Mouse (Mus musculus) kidney, postnatal 0 days (tissue): ENCODE results near the gene Lztr1. TPM values are rescaled to one million over a fixed set of nuclear protein-coding genes. Genes with fewer than 3 reads are reported as not detected.

Experiments used
- ATAC-seq: fragments of 200-750 bp; cut with Nextera tagmentation; replicated peaks from 2 replicates; pipeline ENCODE4 v1.8.0; 2017; ENCODE audit warnings: low read depth, moderate number of reproducible peaks, moderate TSS enrichment, moderate library complexity; ENCODE audit not compliant: low FRiP score
- DNase-seq: peaks from one replicate; pipeline ENCODE4 v3.0.0-alpha.2; 2016; ENCODE audit warnings: low spot score
- H3K27ac ChIP-seq: fragments of 300-500 bp; sonication (generic); 2 replicates; pipeline ENCODE4 v1.5.1; 2014; ENCODE audit warnings: mild to moderate bottlenecking
- H3K27me3 ChIP-seq: fragments of 300-500 bp; sonication (generic); 2 replicates; pipeline ENCODE4 v1.6.1; 2014; ENCODE audit warnings: low read length, mixed read lengths; ENCODE audit not compliant: insufficient read depth
- H3K36me3 ChIP-seq: fragments of 300-500 bp; sonication (generic); 2 replicates; pipeline ENCODE4 v1.6.1; 2014; ENCODE audit warnings: low read length, mixed read lengths; ENCODE audit not compliant: insufficient read depth
- H3K4me1 ChIP-seq: fragments of 300-500 bp; sonication (generic); replicated peaks from 2 replicates; pipeline ENCODE4 v1.6.1; 2014; ENCODE audit warnings: antibody characterized with exemption, low read length, mixed read lengths; ENCODE audit not compliant: insufficient read depth
- H3K4me2 ChIP-seq: fragments of 300-500 bp; sonication (generic); 2 replicates; pipeline ENCODE4 v1.6.1; 2014; ENCODE audit warnings: mild to moderate bottlenecking, low read length, moderate library complexity, mixed read lengths
- H3K4me3 ChIP-seq: fragments of 300-500 bp; sonication (generic); replicated peaks from 2 replicates; pipeline ENCODE4 v1.5.1; 2014; ENCODE audit warnings: low read depth, low read length
- H3K9ac ChIP-seq: fragments of 300-500 bp; sonication (generic); 2 replicates; pipeline ENCODE4 v1.6.1; 2014; ENCODE audit warnings: low read depth, low read length
- H3K9me3 ChIP-seq: fragments of 300-500 bp; sonication (generic); replicated peaks from 2 replicates; pipeline ENCODE4 v1.6.1; 2016; ENCODE audit warnings: low read length, inconsistent platforms, mixed read lengths
- CTCF ChIP-seq: IDR thresholded peaks from 2 replicates; pipeline ENCODE4 v1.5.1; 2016; ENCODE audit warnings: antibody characterized with exemption, low read depth, mild to moderate bottlenecking, moderate library complexity
- WGBS: fragments of 180-500 bp; shearing (Covaris S2); extraction: QIAGEN DNeasy Blood & Tissue Kit; methylation state at CpG from one replicate; pipeline ENCODE4 v1.1.7; 2014; 5-methylcytosine and 5-hydroxymethylcytosine counted together
- polyA plus RNA-seq: library from polyadenylated mRNA; unstranded; fragments of >200 nt; fragmentation: Nextera tagmentation; extraction: Ambion mirVana; gene quantifications from 2 replicates; pipeline ENCODE4 v1.2.1, GENCODE M21; 2015

Gene Lztr1
- polyA plus RNA-seq, 1 experiment from 2014 or later: 65.7 TPM

- Histone ChIP-seq H3K4me1 (no peaks in the 10 kb centered on the region), H3K27me3 (no peaks in the 10 kb centered on the region), H3K36me3 (peaks cover 29% of the 10 kb centered on the region), H3K9ac (no peak overlapping the region; the same call in 1 of the 2 replicates), H3K4me2 (peak overlapping the region; percentile 94), H3K27ac (no peak overlapping the region), H3K9me3 (no peaks in the 10 kb centered on the region), H3K4me3 (peak overlapping the region; percentile 45)
- WGBS: 46% methylated on average over 14 of the region's 14 CpGs
- DNase-seq: no peak
- TF ChIP-seq CTCF: peak; percentile 48; the same call in 1 of the 2 replicates
- ATAC-seq: peak; percentile 6; the same call in 1 of the 2 replicates
Observed at GRCm38 (mm10) chr16:17488478-17489468, 19.7 kb upstream of the Lztr1 start.

DNA sequence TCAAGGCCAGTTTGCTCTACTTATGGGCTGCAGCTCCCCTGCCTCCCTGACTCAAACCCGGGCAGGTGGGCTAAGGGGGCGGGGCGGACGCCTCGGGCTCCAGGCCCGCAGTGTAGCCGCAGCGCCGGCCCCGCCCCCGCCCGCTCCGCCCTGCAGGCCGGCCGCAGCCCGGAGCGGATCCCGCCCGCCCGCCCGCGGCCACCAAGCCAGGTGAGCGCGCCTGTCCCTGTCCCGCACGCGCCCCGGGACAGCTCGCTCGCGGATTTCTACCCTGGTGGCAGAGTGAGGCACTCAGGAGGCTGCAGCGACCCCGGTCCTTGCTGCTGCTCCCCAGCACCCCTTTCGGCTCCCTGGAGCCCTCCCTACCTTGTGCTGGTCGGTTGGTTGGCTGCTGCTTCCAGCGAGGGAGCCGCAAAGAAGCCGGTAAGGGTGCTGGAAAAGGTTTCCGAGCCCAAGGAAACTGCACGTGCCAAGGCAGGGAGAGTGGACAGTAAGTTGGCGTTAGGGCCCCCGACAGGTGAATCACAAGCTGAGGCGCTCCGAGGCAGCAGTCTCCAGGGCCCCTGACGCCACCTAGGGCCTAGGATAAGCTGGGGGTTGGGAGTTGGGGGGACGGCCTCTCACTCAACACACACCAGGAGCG is 18.9 kb upstream of the Lztr1 start, which contains the start of gene Aifm3:
Gene Aifm3, plus strand, starts transcription at position 143 of the 643 bp plus-strand sequence.
- peak within 1 kb of the TSS; percentile 94 for H3K4me2 ChIP-seq
- H3K27ac ChIP-seq: no peak within 1 kb of the TSS
- H3K4me1 ChIP-seq: no peaks in the 10 kb centered on the region
- WGBS: 2% methylated on average over 46 of the region's 47 CpGs
- ATAC-seq (peak; percentile 58), DNase-seq (no peak)
- H3K36me3 ChIP-seq: peaks cover 21% of the 10 kb centered on the region
- TF ChIP-seq CTCF: no peak; the same call in 1 of the 2 replicates
- H3K27me3 ChIP-seq: no peaks in the 10 kb centered on the region
- H3K9ac ChIP-seq: peak within 1 kb of the TSS; percentile 58
- peak within 1 kb of the TSS; percentile 45 for H3K4me3 ChIP-seq
- no peaks in the 10 kb centered on the region for H3K9me3 ChIP-seq

DNA sequence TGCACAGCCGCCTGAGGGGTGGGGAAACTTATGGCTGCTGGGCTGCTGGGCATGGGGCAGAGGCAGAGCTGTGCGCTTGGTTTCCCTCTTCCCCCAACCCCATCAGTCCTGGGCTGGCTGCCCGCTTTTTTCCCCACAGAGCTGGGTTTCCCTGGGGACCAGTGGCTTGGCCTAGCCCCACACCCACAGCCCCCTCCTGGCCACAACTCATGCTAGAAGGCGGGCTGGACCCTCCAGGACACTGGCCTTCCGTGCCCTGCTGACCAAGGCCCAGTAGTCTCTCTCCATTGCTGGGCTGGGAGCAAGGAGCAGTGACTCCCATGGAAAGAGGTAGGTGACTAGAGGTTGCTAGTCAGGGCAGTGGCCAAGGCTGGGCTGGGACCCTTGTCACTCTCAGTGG is 17.3 kb upstream of the Lztr1 start:
- no peak overlapping the region for H3K4me3 ChIP-seq
- no peaks in the 10 kb centered on the region for H3K27me3 ChIP-seq
- H3K9me3 ChIP-seq: no peaks in the 10 kb centered on the region
- no peak overlapping the region for H3K4me2 ChIP-seq
- H3K27ac ChIP-seq: no peak overlapping the region
- 0 out of 2 replicates have a peak, but pooled peaks cover 5% of the 10 kb centered on the region for H3K36me3 ChIP-seq
- no peak for ATAC-seq
- no peak overlapping the region for H3K9ac ChIP-seq
- 83% methylated on average over 5 of the region's 5 CpGs for WGBS
- no peaks in the 10 kb centered on the region for H3K4me1 ChIP-seq
- no peak for TF ChIP-seq CTCF
- no peak for DNase-seq

- Histone ChIP-seq H3K36me3 (0 out of 2 replicates have a peak, but pooled peaks cover 5% of the 10 kb centered on the region), H3K4me1 (0 out of 2 replicates have a peak, but pooled peaks cover 3% of the 10 kb centered on the region), H3K4me2 (no peak overlapping the region), H3K9me3 (no peaks in the 10 kb centered on the region), H3K4me3 (no peak overlapping the region), H3K27me3 (no peaks in the 10 kb centered on the region), H3K27ac (no peak overlapping the region), H3K9ac (no peak overlapping the region)
- no peak for TF ChIP-seq CTCF
- DNase-seq (no peak), ATAC-seq (no peak)
- WGBS: 61% methylated on average over 5 of the region's 5 CpGs
Observed at GRCm38 (mm10) chr16:17491896-17492561, 16.5 kb upstream of the Lztr1 start.

DNA sequence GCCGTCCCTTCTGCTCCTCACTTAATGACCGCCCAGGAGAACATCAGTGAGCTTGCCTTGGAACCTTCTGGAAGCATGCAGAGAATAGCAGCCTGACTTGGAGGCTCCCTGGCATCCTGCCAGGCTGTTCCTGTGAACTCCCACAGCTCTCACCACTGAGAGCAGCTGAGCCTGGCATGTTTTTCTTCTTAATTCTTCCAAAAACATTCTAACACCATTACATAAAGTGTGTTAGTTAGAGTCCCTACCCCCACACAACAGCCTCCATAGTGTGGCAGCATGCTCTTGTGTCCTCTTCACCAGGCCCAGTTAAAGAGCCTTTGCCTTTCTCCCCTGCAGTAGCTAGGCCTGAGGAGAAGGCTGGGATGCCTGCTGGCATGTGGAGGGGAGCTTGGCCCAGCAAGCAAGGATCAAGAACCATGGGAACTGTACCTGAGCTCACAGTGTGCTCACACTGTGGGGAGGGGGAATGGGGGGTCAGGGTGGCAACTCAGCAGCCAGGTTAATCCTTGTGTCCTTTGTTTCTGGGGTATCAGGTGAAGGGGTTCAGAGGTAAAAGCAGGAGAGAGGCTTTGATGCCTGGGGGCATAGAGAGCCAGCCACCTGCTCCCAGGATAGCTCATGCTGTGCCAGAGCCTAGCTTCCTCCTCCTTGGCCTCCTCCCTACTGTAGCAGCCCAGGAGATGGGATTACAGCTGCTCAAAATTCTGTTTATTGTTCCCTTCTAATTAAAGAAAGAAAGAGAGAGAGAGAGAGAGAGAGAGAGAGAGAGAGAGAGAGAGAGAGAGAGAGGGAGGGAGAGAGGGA is 11.8 kb upstream of the Lztr1 start:
- H3K36me3 ChIP-seq: no peaks in the 10 kb centered on the region
- H3K4me3 ChIP-seq: no peak overlapping the region
- no peak for TF ChIP-seq CTCF
- WGBS: 54% methylated on average over 2 of the region's 2 CpGs
- H3K4me2 ChIP-seq: no peak overlapping the region
- 0 out of 2 replicates have a peak, but pooled peaks cover 6% of the 10 kb centered on the region for H3K4me1 ChIP-seq
- H3K27ac ChIP-seq: no peak overlapping the region; the same call in 1 of the 2 replicates
- no peak overlapping the region for H3K9ac ChIP-seq
- ATAC-seq (no peak), DNase-seq (peak; percentile 73)
- no peaks in the 10 kb centered on the region for H3K27me3 ChIP-seq
- H3K9me3 ChIP-seq: no peaks in the 10 kb centered on the region
